Mouse (Mus musculus): ENCODE measurements at regions not wholly inside any gene's neighbourhood (a gene's known extent, or its start where the extent isn't known, plus 50 kb on each side); places are given as distances from the start of the nearest gene placed in this dataset.
"Not testable (repeated sequence)": the region's sequence is repeated elsewhere in the genome, so short reads cannot be mapped to it uniquely, and the experiment has no call there.

GRCm38 (mm10) chr6:37643176-37643575 is 113.2 kb downstream of the Akr1d1 start:
- Histone ChIP-seq H3K27me3 (ENCODE audit: insufficient read depth, low read length) (no peaks in the 10 kb centered on the region), H3K4me3 (ENCODE audit: low read length) (no peak overlapping the region), H3K4me2 (ENCODE audit: low read depth, low read length) (peak overlapping the region; percentile 52), H3K4me1 (ENCODE audit: insufficient read depth, low read length) (no peaks in the 10 kb centered on the region), H3K9ac (replicated peaks; ENCODE audit: low read length) (no peak overlapping the region), H3K9me3 (ENCODE audit: low read length) (no peaks in the 10 kb centered on the region), H3K36me3 (ENCODE audit: insufficient read depth, low read length) (no peaks in the 10 kb centered on the region), H3K27ac (peak overlapping the region; percentile 81)
- no peak for TF ChIP-seq CTCF (IDR thresholded peaks at IDR 0.05; ENCODE audit: low read depth)
- peak; percentile 22; the same call in 1 of the 2 replicates for ATAC-seq
- WGBS = 19% methylated on average over 4 of the region's 4 CpGs
- peak; percentile 44 for DNase-seq (ENCODE audit: low spot score)

GRCm38 (mm10) chr6:37643718-37644117 is 113.7 kb downstream of the Akr1d1 start:
- peak; percentile 53 for DNase-seq (ENCODE audit: low spot score)
- WGBS = 28% methylated on average over 2 of the region's 2 CpGs
- no peaks in the 10 kb centered on the region for H3K36me3 ChIP-seq (ENCODE audit: insufficient read depth, low read length)
- ATAC-seq = peak; percentile 61
- H3K27me3 ChIP-seq (ENCODE audit: insufficient read depth, low read length) = no peaks in the 10 kb centered on the region
- peak overlapping the region; percentile 63 for H3K27ac ChIP-seq
- no peak overlapping the region for H3K4me2 ChIP-seq (ENCODE audit: low read depth, low read length)
- no peak overlapping the region for H3K4me3 ChIP-seq (ENCODE audit: low read length)
- no peak for TF ChIP-seq CTCF (IDR thresholded peaks at IDR 0.05; ENCODE audit: low read depth)
- no peaks in the 10 kb centered on the region for H3K9me3 ChIP-seq (ENCODE audit: low read length)
- no peak overlapping the region for H3K9ac ChIP-seq (replicated peaks; ENCODE audit: low read length)
- H3K4me1 ChIP-seq (ENCODE audit: insufficient read depth, low read length) = no peaks in the 10 kb centered on the region

GRCm38 (mm10) chr6:37645551-37645950 is 115.6 kb downstream of the Akr1d1 start:
- Histone ChIP-seq H3K9me3 (ENCODE audit: low read length) (no peaks in the 10 kb centered on the region), H3K4me1 (ENCODE audit: insufficient read depth, low read length) (no peaks in the 10 kb centered on the region), H3K27ac (no peak overlapping the region), H3K4me3 (ENCODE audit: low read length) (no peak overlapping the region), H3K9ac (replicated peaks; ENCODE audit: low read length) (no peak overlapping the region), H3K4me2 (ENCODE audit: low read depth, low read length) (peak overlapping the region; percentile 17; the same call in 1 of the 2 replicates), H3K27me3 (ENCODE audit: insufficient read depth, low read length) (no peaks in the 10 kb centered on the region), H3K36me3 (ENCODE audit: insufficient read depth, low read length) (no peaks in the 10 kb centered on the region)
- no peak for TF ChIP-seq CTCF (IDR thresholded peaks at IDR 0.05; ENCODE audit: low read depth)
- DNase-seq (ENCODE audit: low spot score) (peak; percentile 58), ATAC-seq (no peak)
- WGBS = 30% methylated on average over 14 of the region's 14 CpGs

GRCm38 (mm10) chr6:37657300-37657699 is 127.3 kb downstream of the Akr1d1 start:
- not testable (repeated sequence) for H3K36me3 ChIP-seq (ENCODE audit: insufficient read depth, low read length); H3K4me1 ChIP-seq (ENCODE audit: insufficient read depth, low read length); H3K27me3 ChIP-seq (ENCODE audit: insufficient read depth, low read length); H3K27ac ChIP-seq; H3K9ac ChIP-seq (replicated peaks; ENCODE audit: low read length); ATAC-seq; H3K4me3 ChIP-seq (ENCODE audit: low read length); DNase-seq (ENCODE audit: low spot score); H3K9me3 ChIP-seq (ENCODE audit: low read length); H3K4me2 ChIP-seq (ENCODE audit: low read depth, low read length)
- 97% methylated on average over 3 of the region's 3 CpGs for WGBS

- Histone ChIP-seq H3K27me3 (ENCODE audit: insufficient read depth, low read length) (no peaks in the 10 kb centered on the region), H3K36me3 (ENCODE audit: insufficient read depth, low read length) (no peaks in the 10 kb centered on the region), H3K4me3 (ENCODE audit: low read length) (no peak overlapping the region), H3K4me1 (ENCODE audit: insufficient read depth, low read length) (no peaks in the 10 kb centered on the region), H3K4me2 (ENCODE audit: low read depth, low read length) (no peak overlapping the region), H3K27ac (no peak overlapping the region), H3K9me3 (ENCODE audit: low read length) (no peaks in the 10 kb centered on the region), H3K9ac (replicated peaks; ENCODE audit: low read length) (no peak overlapping the region)
- ATAC-seq (no peak), DNase-seq (ENCODE audit: low spot score) (peak; percentile 20)
- 21% methylated on average over 6 of the region's 6 CpGs for WGBS
- no peak for TF ChIP-seq CTCF (IDR thresholded peaks at IDR 0.05; ENCODE audit: low read depth)
These were observed 128.2 kb downstream of the Akr1d1 start for GRCm38 (mm10) chr6:37658021-37658650.

GRCm38 (mm10) chr6:37662747-37663146 is 132.8 kb downstream of the Akr1d1 start:
- Histone ChIP-seq H3K9ac (replicated peaks; ENCODE audit: low read length) (no peak overlapping the region), H3K27me3 (ENCODE audit: insufficient read depth, low read length) (no peaks in the 10 kb centered on the region), H3K4me2 (ENCODE audit: low read depth, low read length) (no peak overlapping the region), H3K4me3 (ENCODE audit: low read length) (no peak overlapping the region), H3K9me3 (ENCODE audit: low read length) (no peaks in the 10 kb centered on the region), H3K4me1 (ENCODE audit: insufficient read depth, low read length) (no peaks in the 10 kb centered on the region), H3K27ac (no peak overlapping the region), H3K36me3 (ENCODE audit: insufficient read depth, low read length) (no peaks in the 10 kb centered on the region)
- no peak for TF ChIP-seq CTCF (IDR thresholded peaks at IDR 0.05; ENCODE audit: low read depth)
- 61% methylated on average over 2 of the region's 2 CpGs for WGBS
- ATAC-seq (no peak), DNase-seq (ENCODE audit: low spot score) (no peak)

- no peaks in the 10 kb centered on the region for H3K4me1 ChIP-seq (ENCODE audit: insufficient read depth, low read length)
- no peaks in the 10 kb centered on the region for H3K36me3 ChIP-seq (ENCODE audit: insufficient read depth, low read length)
- 77% methylated on average over 5 of the region's 5 CpGs for WGBS
- DNase-seq (ENCODE audit: low spot score) (no peak), ATAC-seq (no peak)
- H3K9ac ChIP-seq (replicated peaks; ENCODE audit: low read length) = no peak overlapping the region
- no peaks in the 10 kb centered on the region for H3K9me3 ChIP-seq (ENCODE audit: low read length)
- H3K4me3 ChIP-seq (ENCODE audit: low read length) = no peak overlapping the region
- no peak overlapping the region for H3K27ac ChIP-seq
- no peaks in the 10 kb centered on the region for H3K27me3 ChIP-seq (ENCODE audit: insufficient read depth, low read length)
- no peak for TF ChIP-seq CTCF (IDR thresholded peaks at IDR 0.05; ENCODE audit: low read depth)
- no peak overlapping the region for H3K4me2 ChIP-seq (ENCODE audit: low read depth, low read length)
These were observed 135.6 kb downstream of the Akr1d1 start for GRCm38 (mm10) chr6:37665576-37665975.
